Mouse (Mus musculus) liver, embryonic 12.5 days (tissue): Measurements from ENCODE around the gene Gm18336. TPM values are rescaled to one million over a fixed set of nuclear protein-coding genes. Genes with fewer than 3 reads are reported as not detected.

ENCODE experiments used
- ATAC-seq: fragments of 200-750 bp; cut with Nextera tagmentation; 2 replicates; pipeline ENCODE4 v1.8.0; 2017; ENCODE audit warnings: moderate number of reproducible peaks, mild to moderate bottlenecking, moderate library complexity
- H3K27ac ChIP-seq: fragments of 300-500 bp; sonication (generic); 2 replicates; pipeline ENCODE4 v1.5.1; 2016; ENCODE audit warnings: mild to moderate bottlenecking
- H3K27me3 ChIP-seq: fragments of 300-500 bp; sonication (generic); replicated peaks from 2 replicates; pipeline ENCODE4 v1.6.1; 2016; ENCODE audit warnings: mild to moderate bottlenecking, moderate library complexity
- H3K36me3 ChIP-seq: fragments of 300-500 bp; sonication (generic); 2 replicates; pipeline ENCODE4 v1.6.1; 2016; ENCODE audit warnings: mild to moderate bottlenecking, moderate library complexity
- H3K4me1 ChIP-seq: fragments of 300-500 bp; sonication (generic); 2 replicates; pipeline ENCODE4 v1.6.1; 2016
- H3K4me2 ChIP-seq: fragments of 300-500 bp; sonication (generic); 2 replicates; pipeline ENCODE4 v1.6.1; 2016; ENCODE audit warnings: mild to moderate bottlenecking, moderate library complexity
- H3K4me3 ChIP-seq: fragments of 300-500 bp; sonication (generic); 2 replicates; pipeline ENCODE4 v1.5.1; 2016; ENCODE audit warnings: mild to moderate bottlenecking, moderate library complexity
- H3K9ac ChIP-seq: fragments of 300-500 bp; sonication (generic); 2 replicates; pipeline ENCODE4 v1.6.1; 2016; ENCODE audit warnings: mild to moderate bottlenecking, moderate library complexity
- H3K9me3 ChIP-seq: fragments of 300-500 bp; sonication (generic); replicated peaks from 2 replicates; pipeline ENCODE4 v1.6.1; 2016; ENCODE audit warnings: mild to moderate bottlenecking, moderate library complexity
- WGBS: fragments of 180-500 bp; shearing (Covaris S2); methylation state at CpG from one replicate; pipeline ENCODE4 v1.1.7; 2016; ENCODE audit not compliant: insufficient replicate concordance; 5-methylcytosine and 5-hydroxymethylcytosine counted together
- polyA plus RNA-seq: library from polyadenylated mRNA; unstranded; fragments of >200 nt; fragmentation: Nextera tagmentation; extraction: Ambion mirVana; gene quantifications from 2 replicates; pipeline ENCODE4 v1.2.1, GENCODE M21; 2016

Gene Gm18336
- polyA plus RNA-seq, 1 experiment from 2014 or later, result not detected

GRCm38 (mm10) chrX:73384419-73384818 lies 14.1 kb downstream of the Gm18336 start:
- Histone ChIP-seq H3K9ac (no peak overlapping the region), H3K27me3 (no peaks in the 10 kb centered on the region), H3K4me3 (no peak overlapping the region), H3K27ac (no peak overlapping the region), H3K36me3 (no peaks in the 10 kb centered on the region), H3K4me2 (no peak overlapping the region), H3K4me1 (no peaks in the 10 kb centered on the region), H3K9me3 (no peaks in the 10 kb centered on the region)
- WGBS, result 63% methylated on average over 6 of the region's 6 CpGs
- no peak for ATAC-seq

- no peak overlapping the region for H3K4me3 ChIP-seq
- H3K27ac ChIP-seq, result no peak overlapping the region
- no peaks in the 10 kb centered on the region for H3K4me1 ChIP-seq
- no peaks in the 10 kb centered on the region for H3K27me3 ChIP-seq
- no peak overlapping the region for H3K4me2 ChIP-seq
- H3K9me3 ChIP-seq, result no peaks in the 10 kb centered on the region
- H3K9ac ChIP-seq, result no peak overlapping the region
- ATAC-seq, result no peak
- H3K36me3 ChIP-seq, result no peaks in the 10 kb centered on the region
Observed at GRCm38 (mm10) chrX:73363291-73363690, 35.2 kb downstream of the Gm18336 start.

GRCm38 (mm10) chrX:73356719-73357118 lies 41.8 kb downstream of the Gm18336 start:
- Histone ChIP-seq H3K36me3 (peaks cover 42% of the 10 kb centered on the region), H3K27ac (no peak overlapping the region), H3K9me3 (no peaks in the 10 kb centered on the region), H3K4me3 (no peak overlapping the region), H3K27me3 (no peaks in the 10 kb centered on the region), H3K9ac (no peak overlapping the region), H3K4me1 (no peaks in the 10 kb centered on the region), H3K4me2 (no peak overlapping the region)
- ATAC-seq, result no peak
- WGBS, result 71% methylated on average over 1 of the region's 1 CpGs

GRCm38 (mm10) chrX:73356163-73356562 lies 42.4 kb downstream of the Gm18336 start:
- no peak for ATAC-seq
- Histone ChIP-seq H3K27ac (no peak overlapping the region), H3K9ac (no peak overlapping the region), H3K4me3 (no peak overlapping the region), H3K27me3 (no peaks in the 10 kb centered on the region), H3K9me3 (no peaks in the 10 kb centered on the region), H3K36me3 (peaks cover 47% of the 10 kb centered on the region), H3K4me1 (no peaks in the 10 kb centered on the region), H3K4me2 (no peak overlapping the region)
- WGBS, result 74% methylated on average over 2 of the region's 2 CpGs

Other genes with a start within 250 kb of the Gm18336 start
- gene Xlr5b, start 249.9 kb downstream of the Gm18336 start, polyA plus RNA-seq, result not detected in 2 replicates
- 0.12 TPM in 1 of 2 replicates, not detected in the other for gene DXBay18, start 249.3 kb downstream of the Gm18336 start, polyA plus RNA-seq
- gene Spin2d, start 221.7 kb downstream of the Gm18336 start, polyA plus RNA-seq, result not detected in 2 replicates
- gene Xlr3b, start 206.5 kb downstream of the Gm18336 start, polyA plus RNA-seq, result 2.9 and 3.4 TPM in 2 replicates
- gene Xlr4b, start 184.4 kb downstream of the Gm18336 start, polyA plus RNA-seq, result 2.1 and 2.5 TPM in 2 replicates
- gene F8a, start 170.4 kb downstream of the Gm18336 start, polyA plus RNA-seq, result 4.4 and 4.7 TPM in 2 replicates
- 0.50 and 0.51 TPM in 2 replicates for gene Xlr4c, start 155.6 kb downstream of the Gm18336 start, polyA plus RNA-seq
- not detected in 2 replicates for gene Xlr3c, start 133.3 kb downstream of the Gm18336 start, polyA plus RNA-seq
- gene Xlr5a, start 105.8 kb downstream of the Gm18336 start, polyA plus RNA-seq, result not detected in 2 replicates
- not detected in 2 replicates for gene Xlr5c, start 105.8 kb downstream of the Gm18336 start, polyA plus RNA-seq
- not detected in 2 replicates for gene Gm45015, start 61.9 kb downstream of the Gm18336 start, polyA plus RNA-seq
- gene Zfp275, start 56.1 kb downstream of the Gm18336 start, polyA plus RNA-seq, result 4.0 and 4.4 TPM in 2 replicates
- gene Zfp92, start 12.4 kb upstream of the Gm18336 start, polyA plus RNA-seq, result not detected in 2 replicates
- gene Trex2, start 36.6 kb upstream of the Gm18336 start, polyA plus RNA-seq, result not detected in 2 replicates
- 48.4 and 51.3 TPM in 2 replicates for gene Haus7, start 60.3 kb upstream of the Gm18336 start, polyA plus RNA-seq
- 13.0 and 14.8 TPM in 2 replicates for gene Bgn, start 84.9 kb upstream of the Gm18336 start, polyA plus RNA-seq
- gene Atp2b3, start 104.3 kb upstream of the Gm18336 start, polyA plus RNA-seq, result not detected in 2 replicates
- 55.2 and 56.5 TPM in 2 replicates for gene Dusp9, start 240.7 kb upstream of the Gm18336 start, polyA plus RNA-seq